Mouse (Mus musculus): Measurements from ENCODE around the gene Ercc8. TPM values are rescaled to one million over a fixed set of nuclear protein-coding genes. Genes with fewer than 3 reads are reported as not detected.

Gene Ercc8
- total RNA-seq (2023), result 10 to 100 TPM; 16.6 to 18.3 TPM

GRCm38 (mm10) chr13:108158465-108159240 is at the start of gene Ercc8, which contains the start of gene Ndufaf2:
Ercc8 (plus strand) TSS chr13:108158731.
Ndufaf2 (minus strand) TSS chr13:108158623.

GRCm38 (mm10) chr13:108214081-108214484 is 55.6 kb downstream of the Ercc8 start, which contains the start of gene Elovl7:
Elovl7 (plus strand) TSS chr13:108214404.

Other genes with a start within 250 kb of the Ercc8 start
- gene Smim15, start 114.3 kb upstream of the Ercc8 start, total RNA-seq (2023), result 10 to 100 TPM; 34.6 to 37.2 TPM
- gene Ndufaf2, start 108 bp upstream of the Ercc8 start, total RNA-seq (2023), result 1 to 10 TPM; 3.8 to 4.4 TPM
- not detected for gene Elovl7, start 55.7 kb downstream of the Ercc8 start, total RNA-seq (2023)
- 1 to 10 TPM in 1 of 2 experiments, not detected in 1; 1.4 TPM for gene Depdc1b, start 157.6 kb downstream of the Ercc8 start, total RNA-seq (2023)